ENCODE assay signal across 10 mouse cellular contexts in the genomic region with DNA sequence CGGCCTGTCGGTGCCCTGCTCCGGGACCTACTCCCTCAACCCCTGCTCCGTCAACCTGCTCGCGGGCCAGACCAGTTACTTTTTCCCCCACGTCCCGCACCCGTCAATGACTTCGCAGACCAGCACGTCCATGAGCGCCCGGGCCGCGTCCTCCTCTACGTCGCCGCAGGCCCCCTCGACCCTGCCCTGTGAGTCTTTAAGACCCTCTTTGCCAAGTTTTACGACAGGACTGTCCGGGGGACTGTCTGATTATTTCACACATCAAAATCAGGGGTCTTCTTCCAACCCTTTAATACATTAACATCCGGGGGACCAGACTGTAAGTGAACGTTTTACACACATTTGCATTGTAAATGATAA. TPM values are rescaled to one million over a fixed set of nuclear protein-coding genes. Genes with fewer than 3 reads are reported as not detected.
A peak's percentile ranks its signal among the peaks of the same experiment; 100 is the strongest.
DNase-seq lines count a peak whose midpoint lies in the region; ATAC-seq and TF ChIP-seq lines count a peak whose summit lies in the region.
"Had no signal": no experiment of that assay in that cellular context is flagged by ENCODE, and none has a peak within 500 bp of the region (broad histone marks: within the 10 kb centered on the region; RNA-seq: fewer than 3 reads in every experiment).

No protein-coding gene starts in this region.

- H3K9ac ChIP-seq in lung, embryonic 14.5 days, result no peak overlapping the region
- H3K9ac ChIP-seq in embryonic facial prominence, embryonic 11.5 days (replicated peaks; ENCODE audit: low read length), result peak overlapping the region; percentile 19
- peak overlapping the region; percentile 97 for H3K9ac ChIP-seq in forebrain, embryonic 15.5 days (replicated peaks)
- 0 out of 2 replicates have a peak overlapping the region, but pooled peaks have one; percentile 20 for H3K9ac ChIP-seq in midbrain, embryonic 16.5 days (ENCODE audit: low read depth, low read length)
- H3K9ac ChIP-seq: liver, embryonic 15.5 days had no signal

- H3K4me3 ChIP-seq in lung, embryonic 14.5 days (ENCODE audit: low read depth, low read length), result peak overlapping the region; percentile 38; the same call in 1 of the 2 replicates
- peak overlapping the region; percentile 38 for H3K4me3 ChIP-seq in embryonic facial prominence, embryonic 11.5 days (ENCODE audit: low read depth, low read length)
- H3K4me3 ChIP-seq in forebrain, embryonic 15.5 days, result peak overlapping the region; percentile 72
- peak overlapping the region; percentile 32 for H3K4me3 ChIP-seq in midbrain, embryonic 16.5 days (ENCODE audit: low read depth, low read length)
- H3K4me3 ChIP-seq: liver, embryonic 15.5 days had no signal

- no peak overlapping the region for H3K4me2 ChIP-seq in lung, embryonic 14.5 days
- H3K4me2 ChIP-seq in embryonic facial prominence, embryonic 11.5 days (ENCODE audit: low read depth, low read length), result no peak overlapping the region
- peak overlapping the region; percentile 19; the same call in 1 of the 2 replicates for H3K4me2 ChIP-seq in forebrain, embryonic 15.5 days (replicated peaks)
- H3K4me2 ChIP-seq in midbrain, embryonic 16.5 days (ENCODE audit: low read length), result no peak overlapping the region
- H3K4me2 ChIP-seq: liver, embryonic 15.5 days had no signal

- ATAC-seq in lung, embryonic 14.5 days (ENCODE audit: insufficient read depth), result no peak
- no peak for ATAC-seq in embryonic facial prominence, embryonic 11.5 days (replicated peaks; ENCODE audit: insufficient number of reproducible peaks, low FRiP score, low TSS enrichment, low read depth)
- no peak for ATAC-seq in forebrain, embryonic 15.5 days (replicated peaks)
- ATAC-seq in midbrain, embryonic 16.5 days, result 0 out of 2 replicates have a peak, but pooled peaks have one; percentile 7
- ATAC-seq: Patski had no signal

- H3K4me1 ChIP-seq in lung, embryonic 14.5 days (ENCODE audit: insufficient read depth), result peaks cover 4% of the 10 kb centered on the region; the same call in 1 of the 2 replicates
- H3K4me1 ChIP-seq in embryonic facial prominence, embryonic 11.5 days (ENCODE audit: control insufficient read depth, insufficient read depth, low read length), result no peaks in the 10 kb centered on the region
- no peaks in the 10 kb centered on the region for H3K4me1 ChIP-seq in forebrain, embryonic 15.5 days
- H3K4me1 ChIP-seq in midbrain, embryonic 16.5 days (ENCODE audit: control insufficient read depth, insufficient read depth, low read length), result peaks cover 6% of the 10 kb centered on the region
- H3K4me1 ChIP-seq: liver, embryonic 15.5 days had no signal

- no peak overlapping the region for H3K27ac ChIP-seq in lung, embryonic 14.5 days (ENCODE audit: low read depth)
- peak overlapping the region; percentile 52; the same call in 1 of the 2 replicates for H3K27ac ChIP-seq in embryonic facial prominence, embryonic 11.5 days (replicated peaks; ENCODE audit: low read depth, low read length)
- H3K27ac ChIP-seq in forebrain, embryonic 15.5 days (replicated peaks), result peak overlapping the region; percentile 100
- peak overlapping the region; percentile 55; the same call in 1 of the 2 replicates for H3K27ac ChIP-seq in midbrain, embryonic 16.5 days (ENCODE audit: low read length)
- H3K27ac ChIP-seq: liver, embryonic 15.5 days had no signal

- under 1% methylated on average over 23 of the region's 23 CpGs for WGBS in lung, embryonic 14.5 days
- WGBS in embryonic facial prominence, embryonic 11.5 days, result 1% methylated on average over 23 of the region's 23 CpGs
- WGBS in forebrain, embryonic 15.5 days, result under 1% methylated on average over 23 of the region's 23 CpGs
- WGBS in midbrain, embryonic 16.5 days, result 2% methylated on average over 23 of the region's 23 CpGs

- H3K36me3 ChIP-seq in lung, embryonic 14.5 days (ENCODE audit: insufficient read depth), result no peaks in the 10 kb centered on the region
- no peaks in the 10 kb centered on the region for H3K36me3 ChIP-seq in embryonic facial prominence, embryonic 11.5 days (replicated peaks; ENCODE audit: control insufficient read depth, insufficient read depth, low read depth, low read length)
- H3K36me3 ChIP-seq in forebrain, embryonic 15.5 days, result 0 out of 2 replicates have a peak, but pooled peaks cover 3% of the 10 kb centered on the region
- no peaks in the 10 kb centered on the region for H3K36me3 ChIP-seq in midbrain, embryonic 16.5 days (ENCODE audit: control insufficient read depth, insufficient read depth, low read length)
- H3K36me3 ChIP-seq: liver, embryonic 15.5 days had no signal

- TF ChIP-seq CTCF in lung, embryonic 14.5 days (IDR thresholded peaks at IDR 0.05; ENCODE audit: low read depth), result no peak

- peaks cover 85% of the 10 kb centered on the region for H3K27me3 ChIP-seq in lung, embryonic 14.5 days (ENCODE audit: insufficient read depth, low read length)
- H3K27me3 ChIP-seq in embryonic facial prominence, embryonic 11.5 days (ENCODE audit: control insufficient read depth, insufficient read depth, low read length), result peaks cover 53% of the 10 kb centered on the region
- no peaks in the 10 kb centered on the region for H3K27me3 ChIP-seq in forebrain, embryonic 15.5 days
- H3K27me3 ChIP-seq in midbrain, embryonic 16.5 days (ENCODE audit: control insufficient read depth, insufficient read depth, low read depth, low read length), result peaks cover 37% of the 10 kb centered on the region

- peak; percentile 4 for DNase-seq in lung, embryonic 14.5 days
- DNase-seq in lung, postnatal 36 days, result no peak
- no peak for DNase-seq in embryonic facial prominence, embryonic 11.5 days (ENCODE audit: low spot score)
- DNase-seq in natural killer cell, adult 2 months (ENCODE audit: low spot score in 2 of 2), result no peak
- DNase-seq in MN1 (ENCODE audit: low spot score), result no peak
- DNase-seq: kidney, adult 9 months had no signal

- no peaks in the 10 kb centered on the region for H3K9me3 ChIP-seq in lung, embryonic 14.5 days (ENCODE audit: low read depth, low read length)
- no peaks in the 10 kb centered on the region for H3K9me3 ChIP-seq in embryonic facial prominence, embryonic 11.5 days (replicated peaks; ENCODE audit: control insufficient read depth, low read length)
- no peaks in the 10 kb centered on the region for H3K9me3 ChIP-seq in forebrain, embryonic 15.5 days
- no peaks in the 10 kb centered on the region; the same call in 1 of the 2 replicates for H3K9me3 ChIP-seq in midbrain, embryonic 16.5 days (replicated peaks; ENCODE audit: control insufficient read depth, low read length, poor library complexity, severe bottlenecking)
- H3K9me3 ChIP-seq: liver, embryonic 15.5 days had no signal

RNA-seq across cellular contexts. Expression of a gene that starts 0.6 kb away (rescaled TPM):
- polyA plus RNA-seq in lung, embryonic 14.5 days (2014; fragmentation: Nextera tagmentation; extraction: Ambion mirVana), result not detected in 2 replicates
- 0.10 TPM in 1 of 2 replicates, not detected in the other for polyA plus RNA-seq in embryonic facial prominence, embryonic 11.5 days (2014; fragmentation: Nextera tagmentation; extraction: Ambion mirVana)
- polyA plus RNA-seq in forebrain, embryonic 15.5 days (2015; fragmentation: Nextera tagmentation; extraction: Ambion mirVana), result 2.8 and 3.0 TPM in 2 replicates
- 0.10 TPM in 1 of 2 replicates, not detected in the other for polyA plus RNA-seq in midbrain, embryonic 16.5 days (2015; fragmentation: Nextera tagmentation; extraction: Ambion mirVana)
- polyA plus RNA-seq: liver, embryonic 15.5 days; Patski had no signal

RNA-seq across cellular contexts. Expression of a gene that starts 3.2 kb away (rescaled TPM):
- polyA plus RNA-seq in lung, embryonic 14.5 days (2014; fragmentation: Nextera tagmentation; extraction: Ambion mirVana), result 0.09 TPM in 1 of 2 replicates, not detected in the other
- 3.7 and 5.0 TPM in 2 replicates for polyA plus RNA-seq in embryonic facial prominence, embryonic 11.5 days (2014; fragmentation: Nextera tagmentation; extraction: Ambion mirVana)
- polyA plus RNA-seq in forebrain, embryonic 15.5 days (2015; fragmentation: Nextera tagmentation; extraction: Ambion mirVana), result 110 and 111 TPM in 2 replicates
- polyA plus RNA-seq in midbrain, embryonic 16.5 days (2015; fragmentation: Nextera tagmentation; extraction: Ambion mirVana), result 1.7 and 2.5 TPM in 2 replicates
- polyA plus RNA-seq: Patski had no signal

Comparison
In these comparisons a context has a peak if more than half of its experiments do, and no peak if none do; other contexts are left out.
1. RNA of a gene that starts 3.2 kb away (polyA plus RNA-seq): 110 to 111 TPM in forebrain, embryonic 15.5 days; 3.7 to 5.0 TPM in embryonic facial prominence, embryonic 11.5 days, 1.7 to 2.5 TPM in midbrain, embryonic 16.5 days and 0.09 TPM in lung, embryonic 14.5 days; every median in the first group is over 10 times any median in the second.
2. Peak in every context shown above with its lines, with median percentiles within 50 percentile points of each other: H3K4me3 ChIP-seq.